Mouse (Mus musculus) bone marrow, adult 2 months (tissue): ENCODE data around the gene Gpr50.

Source experiments
- CTCF ChIP-seq: fragments of 200-500 bp; IDR thresholded peaks from 2 replicates; pipeline ENCODE4 v1.5.1; 2011; ENCODE audit warnings: low read length, control low read depth; ENCODE audit not compliant: control insufficient read depth, insufficient read depth
- POLR2A ChIP-seq: fragments of 200-500 bp; IDR thresholded peaks from 2 replicates; pipeline ENCODE4 v1.6.1; 2011; ENCODE audit warnings: low read depth, mild to moderate bottlenecking, control low read depth, low read length, borderline replicate concordance; ENCODE audit not compliant: control insufficient read depth

- TF ChIP-seq POLR2A (no peak), CTCF (no peak)
Observed at GRCm38 (mm10) chrX:71648434-71648833, 15.0 kb upstream of the Gpr50 start.
